In genomic region chr2:166555508-166555907, GRCm38 (mm10) we compare ENCODE assay signal across 7 mouse cellular contexts.
DNase-seq lines count a peak whose midpoint lies in the region; ATAC-seq and TF ChIP-seq lines count a peak whose summit lies in the region.

No protein-coding gene starts in this region.

- no peaks in the 10 kb centered on the region for H3K9me3 ChIP-seq in kidney, embryonic 15.5 days (replicated peaks)

- H3K4me3 ChIP-seq in kidney, adult 2 months (ENCODE audit: insufficient read depth, low read depth, low read length): no peak overlapping the region
- no peak overlapping the region for H3K4me3 ChIP-seq in kidney, embryonic 15.5 days (replicated peaks)
- no peak overlapping the region for H3K4me3 ChIP-seq in C2C12 (ENCODE audit: insufficient read depth, poor library complexity, severe bottlenecking)

- no peak overlapping the region for H3K4me2 ChIP-seq in kidney, embryonic 15.5 days

- no peak overlapping the region for H3ac ChIP-seq in C2C12 (ENCODE audit: control insufficient read depth, insufficient read length, low read depth)

- no peaks in the 10 kb centered on the region for H3K27me3 ChIP-seq in kidney, adult 2 months (replicated peaks; ENCODE audit: control insufficient read depth, insufficient read depth, low read length)
- no peaks in the 10 kb centered on the region for H3K27me3 ChIP-seq in kidney, embryonic 15.5 days
- H3K27me3 ChIP-seq in C2C12 (ENCODE audit: control insufficient read depth, insufficient read depth, insufficient read length): no peaks in the 10 kb centered on the region

- no peak overlapping the region for H3K9ac ChIP-seq in kidney, embryonic 15.5 days

- no peaks in the 10 kb centered on the region for H3K36me3 ChIP-seq in kidney, adult 2 months (ENCODE audit: control insufficient read depth, insufficient read depth, low read length)
- H3K36me3 ChIP-seq in kidney, embryonic 15.5 days: no peaks in the 10 kb centered on the region
- no peaks in the 10 kb centered on the region for H3K36me3 ChIP-seq in C2C12 (ENCODE audit: control insufficient read depth, insufficient read depth)

- ATAC-seq in kidney, embryonic 15.5 days (replicated peaks; ENCODE audit: low FRiP score): no peak
- peak; percentile 47; the same call in 1 of the 2 replicates for ATAC-seq in megakaryocyte progenitor cell, adult 5-6 weeks (replicated peaks; ENCODE audit: poor library complexity)

- H3K4me1 ChIP-seq in kidney, adult 2 months (ENCODE audit: control insufficient read depth, insufficient read depth, low read length): no peaks in the 10 kb centered on the region
- H3K4me1 ChIP-seq in kidney, embryonic 15.5 days: peaks cover 37% of the 10 kb centered on the region

- peak; percentile 38 for DNase-seq in kidney, adult 2 months
- DNase-seq in 416B (ENCODE audit: low read depth): peak; percentile 61
- peak; percentile 79 for DNase-seq in embryo, embryonic 10.5 days (ENCODE audit: low spot score)
- no peak for DNase-seq in urinary bladder, postnatal 10 days (ENCODE audit: low spot score)

- H3K79me2 ChIP-seq in C2C12 (ENCODE audit: control insufficient read depth, insufficient read depth): no peaks in the 10 kb centered on the region

- no peak overlapping the region for H3K27ac ChIP-seq in kidney, adult 2 months (ENCODE audit: insufficient read depth, low read depth, low read length)
- H3K27ac ChIP-seq in kidney, embryonic 15.5 days: no peak overlapping the region

- H3K79me3 ChIP-seq in C2C12 (ENCODE audit: low read depth): no peaks in the 10 kb centered on the region

- TF ChIP-seq POLR2A in kidney, adult 2 months (IDR thresholded peaks at IDR 0.05; ENCODE audit: low read depth, low read length): no peak

- peak; percentile 59 for TF ChIP-seq CTCF in kidney, adult 2 months (conservative IDR thresholded peaks at IDR 0.05; ENCODE audit: insufficient read depth, insufficient read length, low read depth, low read length)
- peak; percentile 2 for TF ChIP-seq CTCF in C2C12 (IDR thresholded peaks at IDR 0.05; ENCODE audit: control insufficient read depth, insufficient read depth, insufficient read length)

- WGBS in kidney, adult 2 months: 68% methylated on average over 2 of the region's 2 CpGs
- WGBS in kidney, embryonic 15.5 days: 66% methylated on average over 2 of the region's 2 CpGs

TF ChIP-seq in C2C12, 6 proteins besides CTCF, POLR2A, EP300 and RAD21:
- no peak for TF ChIP-seq FOSL1 (IDR thresholded peaks at IDR 0.05; ENCODE audit: insufficient read depth, low read length, poor library complexity, severe bottlenecking)
- no peak for TF ChIP-seq MYOD1 (IDR thresholded peaks at IDR 0.05; ENCODE audit: control insufficient read depth, insufficient read length, low read depth)
- no peak for TF ChIP-seq MAX (IDR thresholded peaks at IDR 0.05)
- TF ChIP-seq CEBPB (IDR thresholded peaks at IDR 0.05; ENCODE audit: low read depth): no peak
- no peak for TF ChIP-seq USF1 (IDR thresholded peaks at IDR 0.05; ENCODE audit: low read depth)
- no peak for TF ChIP-seq MYOG (IDR thresholded peaks at IDR 0.05; ENCODE audit: control insufficient read depth, extremely low read depth, insufficient read length)
